Mouse (Mus musculus) kidney, embryonic 14.5 days (tissue): ENCODE measurements around the gene Tcte3. TPM values are rescaled to one million over a fixed set of nuclear protein-coding genes. Genes with fewer than 3 reads are reported as not detected.
"Not testable (repeated sequence)": the region's sequence is repeated elsewhere in the genome, so short reads cannot be mapped to it uniquely, and the experiment has no call there.

Experiments used
- ATAC-seq: fragments of 200-750 bp; cut with Nextera tagmentation; 2 replicates; pipeline ENCODE4 v1.8.0; 2017; ENCODE audit warnings: moderate number of reproducible peaks, mild to moderate bottlenecking, moderate TSS enrichment, moderate library complexity; ENCODE audit not compliant: low FRiP score, low TSS enrichment
- H3K27ac ChIP-seq: fragments of 300-500 bp; sonication (generic); 2 replicates; pipeline ENCODE4 v1.5.1; 2014; ENCODE audit warnings: low read depth, mild to moderate bottlenecking, low read length, moderate library complexity, mixed read lengths
- H3K27me3 ChIP-seq: fragments of 300-500 bp; sonication (generic); 2 replicates; pipeline ENCODE4 v1.6.1; 2014; ENCODE audit warnings: mild to moderate bottlenecking, low read length; ENCODE audit not compliant: control insufficient read depth, insufficient read depth
- H3K36me3 ChIP-seq: fragments of 300-500 bp; sonication (generic); 2 replicates; pipeline ENCODE4 v1.6.1; 2014; ENCODE audit warnings: low read length, mixed read lengths; ENCODE audit not compliant: control insufficient read depth, insufficient read depth
- H3K4me1 ChIP-seq: fragments of 300-500 bp; sonication (generic); 2 replicates; pipeline ENCODE4 v1.6.1; 2014; ENCODE audit warnings: low read length, mixed read lengths; ENCODE audit not compliant: control insufficient read depth, insufficient read depth
- H3K4me2 ChIP-seq: fragments of 300-500 bp; sonication (generic); replicated peaks from 2 replicates; pipeline ENCODE4 v1.6.1; 2014; ENCODE audit warnings: low read depth, mild to moderate bottlenecking, low read length
- H3K4me3 ChIP-seq: fragments of 300-500 bp; sonication (generic); 2 replicates; pipeline ENCODE4 v1.5.1; 2014; ENCODE audit warnings: mild to moderate bottlenecking, low read length
- H3K9ac ChIP-seq: fragments of 300-500 bp; sonication (generic); 2 replicates; pipeline ENCODE4 v1.6.1; 2014; ENCODE audit warnings: low read depth, mild to moderate bottlenecking, low read length, moderate library complexity
- H3K9me3 ChIP-seq: fragments of 300-500 bp; sonication (generic); 2 replicates; pipeline ENCODE4 v1.6.1; 2016; ENCODE audit warnings: low read length; ENCODE audit not compliant: control insufficient read depth
- WGBS: fragments of 180-500 bp; shearing (Covaris S2); extraction: QIAGEN DNeasy Blood & Tissue Kit; methylation state at CpG from one replicate; pipeline ENCODE4 v1.1.7; 2014; 5-methylcytosine and 5-hydroxymethylcytosine counted together
- polyA plus RNA-seq: library from polyadenylated mRNA; unstranded; fragments of >200 nt; fragmentation: Nextera tagmentation; extraction: Ambion mirVana; gene quantifications from 2 replicates; pipeline ENCODE4 v1.2.1, GENCODE M21; 2014

The Tcte3 gene
- polyA plus RNA-seq, 1 experiment from 2014 or later, result not detected

- H3K4me2 ChIP-seq, H3K4me3 ChIP-seq, H3K9ac ChIP-seq, H3K27ac ChIP-seq, H3K9me3 ChIP-seq, H3K36me3 ChIP-seq, H3K4me1 ChIP-seq, H3K27me3 ChIP-seq: not testable (repeated sequence)
- peak; percentile 99 for ATAC-seq
- no CpG with 5 or more reads among the region's 60 CpGs for WGBS
Observed at GRCm38 (mm10) chr17:15009706-15010413, 31.4 kb downstream of the Tcte3 start, which contains the start of gene Gm3435. Gene Gm3435 (plus strand): TSS chr17:15010176.

- H3K9ac ChIP-seq, H3K4me1 ChIP-seq, H3K27ac ChIP-seq, H3K9me3 ChIP-seq, H3K4me2 ChIP-seq, H3K36me3 ChIP-seq, H3K4me3 ChIP-seq, ATAC-seq, H3K27me3 ChIP-seq: not testable (repeated sequence)
- WGBS, result no CpG with 5 or more reads among the region's 3 CpGs
Observed at GRCm38 (mm10) chr17:15009088-15009487, 32.2 kb downstream of the Tcte3 start.

GRCm38 (mm10) chr17:15000047-15000446 is 41.2 kb downstream of the Tcte3 start:
- not testable (repeated sequence) for H3K9me3 ChIP-seq, H3K4me3 ChIP-seq, H3K4me1 ChIP-seq, H3K27ac ChIP-seq, ATAC-seq, H3K36me3 ChIP-seq, H3K27me3 ChIP-seq, H3K4me2 ChIP-seq, H3K9ac ChIP-seq
- no CpG with 5 or more reads among the region's 4 CpGs for WGBS

GRCm38 (mm10) chr17:14994140-14994539 is 47.1 kb downstream of the Tcte3 start:
- not testable (repeated sequence) for H3K4me1 ChIP-seq, H3K36me3 ChIP-seq, H3K9me3 ChIP-seq, H3K4me2 ChIP-seq, ATAC-seq, H3K9ac ChIP-seq, H3K27ac ChIP-seq, H3K4me3 ChIP-seq, H3K27me3 ChIP-seq
- WGBS, result no CpG with 5 or more reads among the region's 5 CpGs

- not testable (repeated sequence) for H3K4me1 ChIP-seq, H3K27me3 ChIP-seq, H3K27ac ChIP-seq, H3K9me3 ChIP-seq, H3K36me3 ChIP-seq, H3K4me3 ChIP-seq, H3K9ac ChIP-seq, H3K4me2 ChIP-seq
- peak; percentile 94 for ATAC-seq
- no CpG with 5 or more reads among the region's 47 CpGs for WGBS
Observed at GRCm38 (mm10) chr17:14993139-14993832, 48.0 kb downstream of the Tcte3 start.

- H3K9ac ChIP-seq, H3K36me3 ChIP-seq, H3K4me2 ChIP-seq, H3K4me1 ChIP-seq, H3K4me3 ChIP-seq, H3K9me3 ChIP-seq, H3K27ac ChIP-seq, H3K27me3 ChIP-seq: not testable (repeated sequence)
- ATAC-seq, result peak; percentile 81
- no CpG with 5 or more reads among the region's 98 CpGs for WGBS
Observed at GRCm38 (mm10) chr17:14992522-14993138, 48.7 kb downstream of the Tcte3 start.

GRCm38 (mm10) chr17:14990116-14990702 is 51.1 kb downstream of the Tcte3 start:
- not testable (repeated sequence) for H3K9me3 ChIP-seq, H3K4me2 ChIP-seq, H3K4me3 ChIP-seq, H3K36me3 ChIP-seq, H3K4me1 ChIP-seq, H3K27ac ChIP-seq, H3K27me3 ChIP-seq, H3K9ac ChIP-seq, ATAC-seq
- WGBS, result 96% methylated on average over 4 of the region's 5 CpGs

GRCm38 (mm10) chr17:14978362-14979038 is 62.8 kb downstream of the Tcte3 start, which contains the start of the genes 9030025P20Rik and Gm3417:
Gene 9030025P20Rik (plus strand): TSS chr17:14978468.
Gene Gm3417 (minus strand): TSS chr17:14978790.
- H3K4me3 ChIP-seq, H3K4me2 ChIP-seq, H3K27me3 ChIP-seq, H3K9me3 ChIP-seq, H3K27ac ChIP-seq, H3K4me1 ChIP-seq, H3K9ac ChIP-seq, H3K36me3 ChIP-seq: not testable (repeated sequence)
- no CpG with 5 or more reads among the region's 60 CpGs for WGBS
- peak; percentile 99 for ATAC-seq
